Mouse (Mus musculus): Measurements from ENCODE around the gene Gpc6.

Gene Gpc6

DNA sequence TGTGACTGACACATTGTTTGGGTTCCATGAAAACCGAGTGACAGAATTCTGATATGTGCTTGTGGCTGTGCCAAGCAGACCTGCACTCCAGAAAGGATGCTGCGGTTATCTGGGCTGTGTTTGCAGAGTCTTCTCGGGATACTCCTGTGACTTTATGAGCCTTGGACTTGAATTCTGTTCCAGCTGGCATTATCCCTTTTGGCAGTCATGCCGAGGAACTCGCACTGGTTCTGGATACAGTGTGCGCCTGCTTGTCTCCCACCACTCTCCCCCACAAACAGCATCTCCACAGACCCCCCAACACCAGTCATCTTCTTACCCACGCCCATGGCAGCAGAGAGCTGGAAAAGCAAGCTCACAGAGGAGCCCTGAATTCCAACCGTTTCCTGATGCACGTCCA is 1084.4 kb downstream of the Gpc6 start:
- no peak for DNase-seq (ENCODE audit: low spot score in 2 of 2)

DNA sequence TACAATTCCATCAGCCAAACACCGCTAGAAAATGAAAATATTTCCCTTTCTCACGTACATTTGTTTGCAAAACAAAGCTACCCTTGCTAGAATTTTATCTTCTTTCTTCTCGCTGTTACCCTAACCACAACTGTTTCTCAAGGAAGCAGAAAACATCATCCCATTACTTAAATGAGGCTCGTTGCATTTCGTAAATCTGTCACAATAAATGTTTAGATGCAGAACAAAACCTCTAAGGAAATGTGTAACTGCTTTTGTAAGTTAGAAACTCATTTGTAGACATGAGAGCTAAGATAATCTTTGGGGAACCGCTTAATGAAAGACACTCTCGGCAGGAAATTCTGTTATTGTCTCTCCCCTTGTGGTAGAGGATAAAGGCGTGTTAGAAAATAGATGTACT is 1088.1 kb downstream of the Gpc6 start:
- DNase-seq (ENCODE audit: low spot score in 2 of 2) = no peak

DNA sequence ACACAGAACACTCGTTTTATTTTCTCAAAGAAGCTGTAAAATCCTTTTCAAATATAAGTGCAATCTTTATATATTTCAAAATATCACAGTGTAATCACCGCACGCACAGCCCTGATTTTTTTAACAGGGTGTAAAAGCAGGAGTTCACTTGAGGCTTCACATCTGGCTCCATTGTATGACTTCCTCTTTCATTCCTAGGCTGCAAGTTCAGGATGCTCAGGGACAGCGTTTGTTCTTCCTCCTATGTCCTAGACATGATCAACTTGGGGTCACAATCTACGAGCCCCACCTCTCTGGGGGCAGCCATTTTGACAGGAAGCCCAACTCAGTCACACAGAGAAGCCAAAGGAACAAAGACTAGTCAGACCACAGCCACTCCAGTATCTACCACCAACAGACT is 1094.2 kb downstream of the Gpc6 start:
- DNase-seq (ENCODE audit: low spot score in 2 of 2) = no peak

DNA sequence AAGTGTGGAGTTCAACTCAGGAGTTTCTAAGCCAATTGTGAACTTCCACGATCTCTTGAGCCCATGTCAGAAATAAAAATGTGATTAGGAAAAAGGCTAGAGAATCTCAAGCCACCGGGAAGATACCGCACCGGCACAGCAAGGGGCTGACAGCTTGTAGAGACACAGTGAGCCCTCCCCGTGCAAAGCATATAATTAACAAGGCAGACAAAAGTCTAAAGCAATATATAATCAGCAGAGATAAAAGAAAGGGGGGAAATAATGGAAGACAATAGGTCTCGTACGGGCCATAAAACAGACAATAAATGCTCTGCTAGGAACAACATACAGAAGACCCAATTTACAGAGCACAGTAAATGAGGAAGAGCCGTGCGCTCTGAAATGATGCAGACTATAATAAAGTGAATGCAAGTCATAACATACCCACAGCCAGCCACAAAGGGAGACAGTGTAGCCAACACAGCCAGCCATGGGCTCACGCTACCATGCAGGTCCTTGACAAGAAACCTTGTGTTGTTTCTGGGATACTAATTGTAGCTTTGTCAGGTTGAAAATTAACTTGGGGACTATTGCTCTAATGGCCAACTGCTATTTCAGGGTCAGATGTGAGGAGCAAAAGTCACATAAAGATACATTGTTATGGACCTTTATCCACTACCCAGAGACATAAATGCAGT is 1096.9 kb downstream of the Gpc6 start:
- DNase-seq (ENCODE audit: low spot score in 2 of 2) = no peak
